Mouse (Mus musculus): ENCODE measurements around the gene Sirt3. TPM values are rescaled to one million over a fixed set of nuclear protein-coding genes. Genes with fewer than 3 reads are reported as not detected.

Gene Sirt3
- polyA plus RNA-seq, 1 experiment from 2014 or later = 47.2 TPM

GRCm38 (mm10) chr7:140920418-140921029 lies 38.4 kb upstream of the Sirt3 start, which contains the start of gene Nlrp6:
Gene Nlrp6, plus strand, starts transcription at chr7:140920902.
- H3K9ac ChIP-seq (ENCODE audit: low read depth, low read length) = no peak within 1 kb of the TSS
- 47% methylated on average over 8 of the region's 8 CpGs for WGBS
- no peak within 1 kb of the TSS for H3K4me3 ChIP-seq (replicated peaks; ENCODE audit: low read depth, low read length)
- H3K9me3 ChIP-seq (replicated peaks; ENCODE audit: low read length) = no peaks in the 10 kb centered on the region
- peaks cover 30% of the 10 kb centered on the region for H3K27me3 ChIP-seq (ENCODE audit: insufficient read depth, low read length)
- H3K4me2 ChIP-seq (ENCODE audit: low read length) = no peak within 1 kb of the TSS
- no peak for TF ChIP-seq CTCF (IDR thresholded peaks at IDR 0.05; ENCODE audit: low read depth)
- no peak for DNase-seq (ENCODE audit: low spot score)
- ATAC-seq (replicated peaks; ENCODE audit: low FRiP score, low read depth) = no peak
- H3K4me1 ChIP-seq (replicated peaks; ENCODE audit: insufficient read depth, low read length) = no peaks in the 10 kb centered on the region; the same call in 1 of the 2 replicates
- no peaks in the 10 kb centered on the region for H3K36me3 ChIP-seq (ENCODE audit: insufficient read depth, low read length)
- H3K27ac ChIP-seq = no peak within 1 kb of the TSS

- no peak for ATAC-seq (replicated peaks; ENCODE audit: low FRiP score, low read depth)
- Histone ChIP-seq H3K9me3 (replicated peaks; ENCODE audit: low read length) (no peaks in the 10 kb centered on the region), H3K36me3 (ENCODE audit: insufficient read depth, low read length) (no peaks in the 10 kb centered on the region), H3K4me2 (ENCODE audit: low read length) (no peak overlapping the region), H3K9ac (ENCODE audit: low read depth, low read length) (no peak overlapping the region), H3K27me3 (ENCODE audit: insufficient read depth, low read length) (peaks cover 30% of the 10 kb centered on the region), H3K27ac (no peak overlapping the region), H3K4me1 (replicated peaks; ENCODE audit: insufficient read depth, low read length) (no peaks in the 10 kb centered on the region; the same call in 1 of the 2 replicates), H3K4me3 (replicated peaks; ENCODE audit: low read depth, low read length) (no peak overlapping the region)
- DNase-seq (ENCODE audit: low spot score) = no peak
- no peak for TF ChIP-seq CTCF (IDR thresholded peaks at IDR 0.05; ENCODE audit: low read depth)
- WGBS = 48% methylated on average over 4 of the region's 4 CpGs
These were observed 37.8 kb upstream of the Sirt3 start for GRCm38 (mm10) chr7:140919911-140920310.

GRCm38 (mm10) chr7:140914031-140914690 lies 32.1 kb upstream of the Sirt3 start:
- no peak overlapping the region for H3K4me2 ChIP-seq (ENCODE audit: low read length)
- H3K27me3 ChIP-seq (ENCODE audit: insufficient read depth, low read length) = no peaks in the 10 kb centered on the region
- no peak for TF ChIP-seq CTCF (IDR thresholded peaks at IDR 0.05; ENCODE audit: low read depth)
- no peaks in the 10 kb centered on the region for H3K9me3 ChIP-seq (replicated peaks; ENCODE audit: low read length)
- no peak for ATAC-seq (replicated peaks; ENCODE audit: low FRiP score, low read depth)
- 80% methylated on average over 8 of the region's 8 CpGs for WGBS
- H3K36me3 ChIP-seq (ENCODE audit: insufficient read depth, low read length) = no peaks in the 10 kb centered on the region
- H3K4me3 ChIP-seq (replicated peaks; ENCODE audit: low read depth, low read length) = no peak overlapping the region
- no peak overlapping the region for H3K27ac ChIP-seq
- H3K4me1 ChIP-seq (replicated peaks; ENCODE audit: insufficient read depth, low read length) = no peaks in the 10 kb centered on the region
- H3K9ac ChIP-seq (ENCODE audit: low read depth, low read length) = no peak overlapping the region
- no peak for DNase-seq (ENCODE audit: low spot score)

- H3K27ac ChIP-seq = peak overlapping the region; percentile 37; the same call in 1 of the 2 replicates
- 58% methylated on average over 5 of the region's 5 CpGs for WGBS
- no peak for DNase-seq (ENCODE audit: low spot score)
These were observed 30.9 kb upstream of the Sirt3 start for GRCm38 (mm10) chr7:140912846-140913482.

GRCm38 (mm10) chr7:140912293-140912692 lies 30.2 kb upstream of the Sirt3 start:
- Histone ChIP-seq H3K9ac (ENCODE audit: low read depth, low read length) (no peak overlapping the region), H3K4me3 (replicated peaks; ENCODE audit: low read depth, low read length) (no peak overlapping the region), H3K4me2 (ENCODE audit: low read length) (no peak overlapping the region), H3K4me1 (replicated peaks; ENCODE audit: insufficient read depth, low read length) (no peaks in the 10 kb centered on the region), H3K27me3 (ENCODE audit: insufficient read depth, low read length) (no peaks in the 10 kb centered on the region), H3K27ac (peak overlapping the region; percentile 37; the same call in 1 of the 2 replicates), H3K36me3 (ENCODE audit: insufficient read depth, low read length) (no peaks in the 10 kb centered on the region), H3K9me3 (replicated peaks; ENCODE audit: low read length) (no peaks in the 10 kb centered on the region)
- 59% methylated on average over 3 of the region's 3 CpGs for WGBS
- no peak for DNase-seq (ENCODE audit: low spot score)
- ATAC-seq (replicated peaks; ENCODE audit: low FRiP score, low read depth) = no peak
- TF ChIP-seq CTCF (IDR thresholded peaks at IDR 0.05; ENCODE audit: low read depth) = no peak

More at GRCm38 (mm10) chr7:140912846-140913482, 30.9 kb upstream of the Sirt3 start:
- Histone ChIP-seq H3K9me3 (replicated peaks; ENCODE audit: low read length) (no peaks in the 10 kb centered on the region), H3K4me3 (replicated peaks; ENCODE audit: low read depth, low read length) (no peak overlapping the region), H3K27me3 (ENCODE audit: insufficient read depth, low read length) (no peaks in the 10 kb centered on the region), H3K9ac (ENCODE audit: low read depth, low read length) (no peak overlapping the region), H3K4me1 (replicated peaks; ENCODE audit: insufficient read depth, low read length) (no peaks in the 10 kb centered on the region), H3K4me2 (ENCODE audit: low read length) (no peak overlapping the region), H3K36me3 (ENCODE audit: insufficient read depth, low read length) (no peaks in the 10 kb centered on the region)
- no peak for TF ChIP-seq CTCF (IDR thresholded peaks at IDR 0.05; ENCODE audit: low read depth)
- ATAC-seq (replicated peaks; ENCODE audit: low FRiP score, low read depth) = peak; percentile 50; the same call in 1 of the 2 replicates

GRCm38 (mm10) chr7:140908634-140909107 lies 26.6 kb upstream of the Sirt3 start:
- under 1% methylated on average over 19 of the region's 19 CpGs for WGBS
- peak; percentile 89 for DNase-seq (ENCODE audit: low spot score)
- no peaks in the 10 kb centered on the region for H3K27me3 ChIP-seq (ENCODE audit: insufficient read depth, low read length)

More at GRCm38 (mm10) chr7:140908634-140909107, 26.6 kb upstream of the Sirt3 start:
- TF ChIP-seq CTCF (IDR thresholded peaks at IDR 0.05; ENCODE audit: low read depth) = peak; percentile 91
- H3K4me2 ChIP-seq (ENCODE audit: low read length) = peak overlapping the region; percentile 67
- peak overlapping the region; percentile 27 for H3K4me3 ChIP-seq (replicated peaks; ENCODE audit: low read depth, low read length)
- no peaks in the 10 kb centered on the region for H3K36me3 ChIP-seq (ENCODE audit: insufficient read depth, low read length)
- no peaks in the 10 kb centered on the region for H3K9me3 ChIP-seq (replicated peaks; ENCODE audit: low read length)
- ATAC-seq (replicated peaks; ENCODE audit: low FRiP score, low read depth) = peak; percentile 50; the same call in 1 of the 2 replicates
- H3K4me1 ChIP-seq (replicated peaks; ENCODE audit: insufficient read depth, low read length) = no peaks in the 10 kb centered on the region
- no peak overlapping the region for H3K9ac ChIP-seq (ENCODE audit: low read depth, low read length)
- H3K27ac ChIP-seq = no peak overlapping the region

Measured in kidney, postnatal 0 days (tissue).